Mouse (Mus musculus): ENCODE measurements around the gene Cand1. TPM values are rescaled to one million over a fixed set of nuclear protein-coding genes. Genes with fewer than 3 reads are reported as not detected.

The Cand1 gene
- total RNA-seq (2021) (10 to 100 TPM; 79.5 to 84.2 TPM), polyA plus RNA-seq (2012; rRNA removed) (9.3 and 18.5 TPM in 2 replicates)
- long read RNA-seq, full-length matches to known transcripts = 43 of 53 reads
- long read RNA-seq, partial matches to known transcripts = 6 of 53 reads
- long read RNA-seq, other reads (novel, unspliced or antisense) = 4 of 53 reads

DNA sequence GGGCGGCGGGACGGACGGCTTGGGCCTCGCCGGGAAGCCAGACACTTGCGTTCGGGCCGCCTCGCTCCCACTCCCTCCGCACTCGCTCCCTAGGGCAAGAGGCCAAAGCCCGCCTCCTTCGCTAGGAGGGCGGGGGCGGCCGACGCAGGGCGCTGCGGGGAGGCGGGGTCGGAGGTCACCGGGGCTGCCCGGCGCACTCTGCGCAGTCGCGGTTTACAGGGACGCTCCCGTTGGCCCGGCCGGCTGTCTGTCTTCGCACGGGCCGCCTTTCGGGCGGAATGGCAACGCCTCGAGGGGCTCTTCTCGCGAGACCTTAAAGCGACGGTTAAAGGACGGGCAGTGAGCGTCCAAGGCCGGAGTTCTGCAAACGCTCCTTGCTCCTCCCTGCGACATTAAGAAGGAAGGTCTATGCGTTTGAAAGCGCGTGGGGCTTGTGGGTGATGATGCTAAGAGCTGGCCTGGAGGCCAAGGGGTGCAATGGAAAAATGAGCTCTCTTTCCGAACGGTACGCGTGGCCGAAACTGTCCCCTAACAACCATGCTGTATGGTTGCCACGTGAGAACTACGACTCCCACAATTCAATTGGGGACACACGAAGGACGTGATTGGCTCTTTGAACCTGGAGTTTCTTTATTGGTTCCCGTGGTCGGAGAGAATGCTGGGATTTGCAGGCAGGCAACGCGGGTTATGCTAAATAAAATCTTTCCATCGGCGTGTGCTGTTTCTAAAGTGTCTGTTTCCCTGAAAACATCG lies at the start of gene Cand1:
Gene Cand1 (minus strand): TSS at position 87 of the 753 bp plus-strand sequence.
- peak; percentile 100 for DNase-seq

DNA sequence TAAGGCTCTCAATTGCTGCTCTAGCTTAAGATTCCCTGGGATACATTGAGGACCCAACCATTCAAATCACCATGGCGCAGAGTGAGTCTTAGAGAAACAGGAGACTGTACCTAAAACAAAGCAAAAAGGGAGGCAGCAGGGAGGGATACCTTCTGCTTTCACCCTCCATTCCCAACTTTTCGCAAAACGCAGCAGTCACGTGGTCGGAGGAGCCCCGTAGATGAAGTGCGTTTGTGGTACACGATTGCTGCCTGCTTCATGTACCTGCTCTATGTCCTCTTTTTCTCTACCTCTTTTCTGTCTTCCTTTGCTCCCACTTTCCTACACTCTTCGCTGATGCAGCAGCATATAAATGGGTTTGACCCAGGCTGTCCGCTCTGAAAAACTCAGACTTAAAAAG lies 39.0 kb upstream of the Cand1 start:
- no peak for DNase-seq

DNA sequence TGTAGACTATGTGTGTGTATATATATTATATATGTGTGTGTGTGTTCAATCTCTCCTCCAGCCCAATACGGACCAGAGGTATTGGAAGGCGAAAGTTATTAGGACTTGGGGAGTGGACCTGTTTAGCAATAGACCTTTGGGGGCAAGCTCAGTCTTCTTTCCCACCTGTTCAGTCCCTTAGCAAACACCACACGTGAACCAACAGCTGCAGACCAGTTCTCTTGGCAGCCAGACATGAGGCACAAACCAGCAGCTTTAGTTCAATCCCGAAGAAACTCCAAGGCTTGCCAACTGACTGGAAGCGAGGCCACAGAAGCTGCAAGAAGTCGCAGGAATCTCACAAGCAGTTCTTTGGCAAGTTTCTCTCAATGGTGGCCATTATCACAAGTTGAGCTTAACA lies 34.5 kb upstream of the Cand1 start:
- no peak for DNase-seq

DNA sequence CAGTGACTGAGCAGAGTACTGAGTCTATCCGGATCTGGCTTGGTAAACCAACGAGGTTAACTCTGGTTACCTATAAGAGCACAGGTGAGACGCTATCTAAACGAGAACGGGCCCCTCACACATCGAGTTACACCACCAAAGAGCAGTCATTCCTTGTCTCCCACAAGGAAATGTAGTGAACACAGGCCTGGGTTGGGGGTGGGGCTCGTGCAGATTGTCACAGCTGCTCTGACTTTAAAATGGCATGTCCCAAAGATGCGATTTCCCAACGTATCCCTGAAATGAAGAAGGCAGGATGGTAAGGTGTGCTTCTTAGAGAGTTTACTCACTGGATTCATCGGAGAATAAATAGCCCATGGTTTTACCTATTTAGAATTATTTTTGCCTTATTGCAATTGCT lies 32.7 kb upstream of the Cand1 start:
- DNase-seq = no peak

DNA sequence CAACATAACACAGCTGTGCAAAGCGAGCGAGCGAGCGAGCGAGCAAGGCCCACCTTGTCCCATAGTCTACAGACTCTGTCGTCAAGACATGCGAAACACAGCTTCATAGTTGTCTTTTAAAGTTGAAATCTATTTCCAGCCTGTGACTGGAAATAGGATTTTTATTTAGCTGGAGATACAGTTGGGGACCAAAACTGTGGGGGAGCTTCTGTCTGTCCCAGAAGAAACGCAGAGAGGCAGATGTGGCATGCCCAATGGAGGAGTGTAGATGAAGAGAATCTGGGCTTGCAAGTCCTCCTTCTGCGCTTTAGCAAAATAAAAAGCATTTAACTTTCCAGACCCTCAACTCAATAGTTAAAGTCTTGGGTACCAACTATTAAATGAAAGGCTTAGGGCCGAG lies 32.1 kb upstream of the Cand1 start:
- DNase-seq = no peak

DNA sequence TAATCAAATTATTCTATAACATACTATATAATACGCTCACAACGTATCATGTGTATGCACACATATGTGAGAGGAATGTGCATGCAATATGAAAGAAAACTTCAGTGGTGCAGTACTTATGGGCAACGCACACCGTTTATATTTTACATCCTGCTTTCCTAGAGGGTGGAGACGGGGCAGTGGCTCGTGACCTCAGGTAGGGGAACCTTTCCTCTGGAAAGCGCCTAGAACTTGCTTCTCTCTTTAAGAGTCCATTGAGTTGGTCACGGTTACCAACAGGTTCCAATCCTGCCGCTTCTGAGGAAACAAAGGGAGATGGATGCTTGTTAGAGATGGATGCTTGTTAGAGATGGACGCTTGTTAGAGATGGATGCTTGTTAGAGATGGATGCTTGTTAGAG lies 31.2 kb upstream of the Cand1 start:
- DNase-seq = no peak

DNA sequence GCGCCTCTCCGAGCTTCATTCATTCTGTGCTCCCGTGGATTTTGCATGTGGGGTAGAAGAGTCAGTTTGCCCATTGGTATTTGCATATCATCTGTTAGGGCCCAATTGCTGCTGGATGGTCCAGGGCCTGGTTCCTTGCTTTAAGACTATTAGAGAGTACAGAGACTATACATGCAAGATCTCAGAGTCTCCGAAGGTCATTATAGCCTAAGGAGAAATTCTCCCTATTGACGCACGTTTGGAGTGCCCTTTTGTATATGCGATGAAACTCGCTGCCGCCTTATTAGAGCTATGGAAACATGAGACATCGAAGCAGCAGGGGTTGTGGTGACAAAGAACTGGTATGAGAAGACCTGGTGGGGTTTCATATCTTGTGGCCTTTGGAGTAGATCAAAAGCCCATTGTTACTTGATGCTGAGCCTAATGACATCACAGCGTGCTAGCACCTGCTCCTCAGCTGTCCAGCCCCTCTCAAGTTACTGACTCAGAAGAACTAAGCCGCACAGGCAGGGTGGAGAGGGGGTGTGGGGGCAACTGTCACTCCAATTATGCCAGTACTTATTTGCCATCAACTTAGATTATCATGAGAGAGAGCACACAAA lies 30.6 kb upstream of the Cand1 start:
- no peak for DNase-seq

DNA sequence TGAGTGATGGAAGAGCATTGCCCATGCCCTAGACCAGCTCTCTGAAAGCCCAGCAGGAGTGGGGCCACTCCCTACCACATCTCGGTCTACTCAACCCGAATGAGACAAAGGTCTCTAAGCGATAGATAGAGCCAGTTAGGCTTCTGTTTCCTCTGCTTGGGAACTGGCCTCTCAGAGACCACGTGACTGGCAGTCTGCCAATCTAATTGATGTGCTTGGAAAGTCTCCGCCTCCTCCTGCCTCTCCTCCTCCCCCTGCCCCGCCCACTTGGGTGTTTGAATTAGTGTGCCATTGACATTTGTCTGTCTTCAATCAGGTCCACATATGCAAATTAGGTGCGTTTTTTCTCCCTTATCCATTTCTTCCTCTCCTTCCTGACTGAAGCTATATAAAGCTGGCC lies 24.9 kb upstream of the Cand1 start:
- DNase-seq = no peak

DNA sequence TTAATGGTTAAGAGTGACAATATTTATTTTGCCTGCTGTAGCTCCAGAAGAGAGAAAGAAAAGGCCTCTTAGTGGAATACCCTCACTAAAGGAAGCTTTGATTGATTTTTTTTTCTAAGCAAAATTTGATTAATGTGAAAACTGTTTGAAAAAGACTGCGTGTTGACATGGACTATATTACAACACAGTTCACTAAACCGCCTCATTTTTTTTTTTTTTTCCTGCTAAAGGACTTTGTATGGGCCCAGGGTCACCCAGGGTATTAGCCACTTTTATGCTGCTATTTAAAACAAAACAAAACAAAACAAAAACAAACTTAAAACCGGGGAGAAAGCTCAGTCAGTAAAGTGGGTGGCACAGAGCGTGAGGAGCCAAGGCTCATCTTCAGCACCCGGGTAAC lies 23.0 kb upstream of the Cand1 start:
- no peak for DNase-seq

DNA sequence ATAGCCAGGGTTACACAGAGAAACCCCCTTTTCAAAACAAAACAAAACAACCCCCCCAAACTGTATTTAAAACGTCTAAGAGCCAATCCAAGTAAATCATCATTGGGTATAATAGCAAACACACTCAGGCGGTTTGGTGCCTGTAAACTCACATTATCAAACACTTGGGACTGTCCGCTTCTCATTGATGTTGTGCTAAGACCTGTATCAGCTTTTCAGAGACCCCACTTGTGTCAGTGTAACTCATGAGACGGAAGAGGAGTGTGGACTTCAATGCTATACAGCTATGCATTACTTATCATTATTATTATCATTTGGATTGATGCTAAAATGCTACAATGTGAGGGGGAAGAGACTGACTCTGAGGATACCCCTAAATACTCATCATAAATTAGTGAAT lies 18.0 kb upstream of the Cand1 start:
- no peak for DNase-seq

DNA sequence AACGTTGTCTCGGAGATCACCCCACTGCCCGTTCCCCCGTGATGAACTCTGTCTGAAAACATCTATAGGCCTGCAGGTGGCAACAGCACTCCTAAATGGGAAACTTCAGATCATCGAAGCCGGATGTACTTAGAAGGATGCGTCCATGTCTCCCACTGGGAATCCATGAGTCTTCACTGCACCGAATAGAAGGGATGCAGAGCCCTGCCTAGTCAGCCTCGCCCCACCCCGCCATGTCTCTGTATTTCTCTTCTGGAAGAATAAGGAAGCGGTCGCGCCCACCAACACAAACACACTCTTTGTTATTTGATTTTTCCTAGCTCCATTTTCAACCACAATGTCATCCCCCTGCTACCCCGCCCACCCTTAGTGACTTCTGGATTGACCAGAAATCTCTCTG lies 4.3 kb upstream of the Cand1 start:
- no peak for DNase-seq

DNA sequence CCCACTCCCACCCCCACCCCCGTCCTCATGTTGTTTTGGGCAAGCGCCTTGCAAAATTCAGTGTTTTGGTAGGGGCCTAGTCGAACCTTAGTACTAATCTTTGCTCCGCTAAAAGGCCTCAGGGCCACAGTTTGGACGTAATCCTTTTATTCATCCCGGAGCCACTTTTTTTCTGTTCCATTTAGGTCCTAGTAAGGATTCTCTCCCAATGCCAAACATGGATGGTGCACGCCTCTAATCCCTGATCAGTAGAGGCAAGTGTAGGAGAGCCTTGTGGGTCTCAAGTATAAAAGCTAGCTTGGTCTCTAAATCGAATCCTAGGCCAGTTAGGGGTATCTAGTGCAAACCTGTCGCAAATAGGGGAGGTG lies 851 bp upstream of the Cand1 start:
- DNase-seq = no peak

DNA sequence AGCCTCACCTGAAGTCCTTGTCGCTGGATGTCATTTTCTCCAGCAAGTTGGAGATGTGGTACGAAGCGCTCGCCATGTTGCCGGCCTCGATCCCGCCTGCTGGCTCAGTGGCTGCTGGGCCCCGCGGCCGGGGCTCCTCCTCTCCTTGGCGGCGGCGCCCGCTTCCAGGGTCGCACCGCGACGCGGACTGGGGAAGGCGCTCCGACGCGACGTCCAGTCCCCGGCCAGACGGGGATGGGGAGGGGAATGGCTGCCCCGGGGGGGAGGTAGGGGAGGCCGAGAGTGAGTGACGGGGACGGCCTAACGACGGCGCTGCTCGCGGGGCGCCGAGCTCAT lies 254 bp downstream of the Cand1 start:
- no peak for DNase-seq

DNA sequence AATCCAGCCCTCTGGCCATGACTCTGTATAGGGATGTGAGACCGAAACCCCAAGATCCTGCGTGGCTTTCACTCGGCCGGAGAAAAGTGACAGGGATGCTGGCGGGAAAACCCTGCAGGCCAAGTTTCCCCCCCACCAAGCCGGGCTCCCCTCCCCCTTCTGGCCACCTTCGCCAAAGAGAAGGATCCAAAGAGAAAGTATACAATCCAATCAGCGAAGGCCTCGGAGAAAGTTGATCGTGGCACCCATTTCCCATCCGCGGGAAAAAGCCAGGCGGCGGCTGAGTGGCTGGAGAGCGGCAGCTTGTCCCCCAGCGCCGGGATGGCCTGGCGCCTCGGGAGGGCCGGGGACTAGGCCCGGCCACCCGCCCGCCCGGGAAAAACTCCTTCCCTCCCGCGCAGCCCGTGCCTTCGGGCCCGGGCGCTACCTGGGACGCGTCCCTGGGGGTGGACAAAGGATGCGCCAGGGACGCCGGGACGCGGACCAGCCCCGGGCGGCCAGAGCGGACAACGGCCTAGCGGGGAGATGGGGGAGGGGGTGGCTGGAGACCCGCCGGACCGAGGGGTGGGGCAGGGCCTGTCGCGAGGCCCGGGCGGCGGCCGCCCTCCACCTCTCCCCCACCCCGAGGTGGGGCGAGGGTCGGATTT lies 747 bp downstream of the Cand1 start:
- DNase-seq = peak; percentile 80

DNA sequence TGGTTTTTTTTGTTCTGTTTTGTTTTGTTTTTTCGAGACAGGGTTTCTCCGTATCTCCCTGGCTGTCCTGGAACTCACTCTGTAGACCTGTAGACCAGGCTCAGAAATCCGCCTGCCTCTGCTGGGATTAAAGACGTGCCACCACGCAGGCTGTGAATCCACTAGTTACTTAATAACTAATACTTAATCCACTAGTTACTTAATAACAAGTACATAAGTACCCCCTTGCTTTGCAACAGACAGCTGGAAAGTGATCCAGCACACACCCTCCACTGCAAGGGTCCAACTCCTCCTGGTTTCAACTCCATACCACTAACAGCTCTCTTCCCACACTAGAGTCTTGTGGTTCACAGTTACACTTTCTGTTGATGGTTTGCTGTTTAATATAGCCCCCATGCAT lies 8.3 kb downstream of the Cand1 start:
- no peak for DNase-seq

DNA sequence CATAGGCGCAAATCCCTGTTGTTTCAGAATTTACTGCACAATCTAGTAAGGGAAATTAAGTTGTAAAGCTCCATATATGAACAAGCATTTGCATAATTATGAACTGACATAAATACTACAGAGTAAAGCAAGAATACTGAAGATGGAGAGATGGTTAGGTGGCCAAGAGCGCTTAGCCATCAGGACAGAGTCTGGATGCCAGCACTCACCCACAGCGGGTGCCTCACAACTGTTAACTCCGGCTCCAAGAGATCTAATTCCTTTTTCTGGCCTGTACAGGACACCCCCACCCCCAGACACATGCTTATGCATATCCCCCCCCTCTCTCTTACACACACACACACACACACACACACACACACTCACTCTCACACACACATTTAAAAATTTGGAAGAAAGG lies 9.2 kb downstream of the Cand1 start:
- no peak for DNase-seq

DNA sequence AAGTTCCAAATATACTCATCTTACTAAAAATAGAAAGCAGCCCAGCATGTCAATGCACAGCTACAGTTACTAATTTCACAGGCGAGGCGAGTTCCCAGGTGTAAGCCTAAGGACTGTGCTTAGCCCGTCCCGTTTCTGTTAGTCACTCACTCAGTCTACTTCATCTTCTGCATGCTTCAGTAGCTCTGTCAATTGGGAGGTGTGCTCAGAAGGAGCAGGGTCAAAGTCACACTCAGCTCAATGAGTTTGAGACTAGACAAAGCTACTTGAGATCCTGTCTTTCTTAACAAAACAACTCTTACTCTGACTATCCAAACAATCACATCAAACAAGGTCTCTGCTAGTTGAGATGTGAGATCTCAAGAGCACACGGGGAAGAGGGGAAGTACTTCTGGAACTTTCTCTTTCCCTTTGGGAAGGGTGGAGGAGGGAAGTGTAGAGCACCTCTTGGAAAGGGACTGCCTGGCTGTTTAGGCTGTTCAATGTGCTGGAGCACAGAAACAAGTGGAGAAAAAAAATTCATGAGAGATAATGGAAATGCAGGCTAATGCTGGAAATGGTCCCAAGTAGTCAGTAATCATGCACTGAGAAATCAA lies 9.7 kb downstream of the Cand1 start:
- DNase-seq = no peak

DNA sequence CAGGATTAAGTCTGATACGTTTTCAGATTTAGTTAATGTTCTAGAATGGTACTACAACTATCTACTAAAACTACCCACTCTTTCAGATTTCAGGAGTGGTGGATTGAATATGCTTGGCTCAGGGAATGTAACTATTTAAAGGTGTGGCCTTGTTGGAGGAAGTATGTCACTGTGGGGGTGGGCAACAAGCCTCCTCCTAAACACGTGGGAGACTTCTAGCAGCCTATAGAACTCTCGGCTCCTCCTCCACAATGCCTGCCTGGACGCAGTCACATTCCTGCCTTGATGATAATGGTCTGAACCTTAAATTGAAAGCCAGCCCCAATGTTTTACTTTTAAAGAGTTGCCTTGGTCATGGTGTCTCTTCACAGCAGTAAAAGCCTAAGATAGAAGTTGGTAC lies 16.2 kb downstream of the Cand1 start:
- DNase-seq = no peak

DNA sequence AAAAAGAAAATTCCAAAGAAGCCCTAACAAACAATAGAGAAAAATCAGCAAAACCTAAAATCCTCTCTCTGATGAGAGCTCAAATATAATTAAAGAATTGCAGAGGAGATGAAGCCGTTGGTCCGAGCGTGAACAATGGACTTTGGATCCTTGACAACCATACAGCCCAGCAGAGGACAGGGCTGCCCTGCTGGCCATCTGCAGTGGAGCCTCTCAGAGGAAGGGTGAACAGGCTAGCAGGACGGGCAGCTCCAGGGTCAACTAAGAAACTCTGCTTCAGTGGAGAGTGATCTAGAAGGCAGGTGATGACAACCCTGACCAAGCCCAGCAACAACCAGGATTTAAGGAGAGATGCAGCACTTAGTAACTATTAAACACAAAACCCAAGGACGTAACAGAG lies 18.2 kb downstream of the Cand1 start:
- DNase-seq = no peak

DNA sequence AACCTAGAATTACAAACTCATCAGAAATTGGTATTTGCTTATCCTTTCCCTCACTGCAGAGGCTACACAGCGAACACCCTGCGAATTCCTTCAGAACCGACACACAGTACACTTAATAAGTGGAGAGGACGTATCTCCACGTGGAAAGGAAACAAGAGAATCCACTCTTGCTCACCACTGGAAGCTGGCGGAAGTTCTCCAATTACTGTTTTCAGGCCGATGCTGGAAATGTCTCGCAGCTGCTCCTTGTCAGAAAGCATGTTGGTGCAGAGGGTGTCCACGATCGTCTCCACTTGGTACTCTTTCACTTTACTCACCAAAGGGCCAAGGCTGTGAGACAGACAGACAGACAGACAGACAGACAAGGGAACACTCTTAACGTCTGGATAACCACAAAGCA lies 20.4 kb downstream of the Cand1 start:
- DNase-seq = no peak

DNA sequence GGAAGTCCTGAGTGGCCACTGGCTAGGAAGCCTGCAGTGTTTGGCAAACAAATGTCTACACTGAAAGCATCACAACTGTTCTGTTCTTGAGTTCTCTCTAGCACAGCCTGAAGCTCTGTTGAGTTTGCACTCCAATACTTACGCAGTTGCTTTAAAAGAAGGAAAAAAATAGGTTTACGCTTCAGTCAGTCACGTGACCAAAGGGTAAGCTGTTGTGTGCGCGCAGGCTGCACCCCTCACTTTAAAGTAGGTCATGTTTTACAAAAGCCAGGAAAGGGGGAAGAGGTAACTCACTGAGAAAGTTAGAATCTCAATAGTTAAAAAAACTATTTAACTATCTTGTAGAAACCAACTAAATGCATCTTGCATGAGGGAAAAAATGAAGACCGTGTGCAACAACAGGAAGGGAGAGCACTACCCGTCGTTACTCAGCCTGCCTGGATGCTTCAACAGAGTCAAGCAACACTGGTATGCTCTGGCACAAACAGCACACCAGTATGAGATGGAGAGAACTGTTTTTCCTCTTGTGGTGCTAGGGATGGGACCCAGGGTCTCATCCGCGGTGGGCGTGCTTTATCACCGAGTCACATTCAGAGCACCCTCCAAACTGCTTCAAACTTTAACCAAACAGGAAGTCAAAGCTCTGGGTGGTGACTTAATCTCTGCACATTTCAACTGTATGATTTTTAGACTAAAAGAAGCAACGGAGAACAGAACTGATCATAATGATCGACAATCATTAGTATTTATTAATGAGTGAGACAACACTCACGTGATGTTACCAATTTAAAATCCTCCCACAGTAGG lies 21.4 kb downstream of the Cand1 start:
- no peak for DNase-seq

DNA sequence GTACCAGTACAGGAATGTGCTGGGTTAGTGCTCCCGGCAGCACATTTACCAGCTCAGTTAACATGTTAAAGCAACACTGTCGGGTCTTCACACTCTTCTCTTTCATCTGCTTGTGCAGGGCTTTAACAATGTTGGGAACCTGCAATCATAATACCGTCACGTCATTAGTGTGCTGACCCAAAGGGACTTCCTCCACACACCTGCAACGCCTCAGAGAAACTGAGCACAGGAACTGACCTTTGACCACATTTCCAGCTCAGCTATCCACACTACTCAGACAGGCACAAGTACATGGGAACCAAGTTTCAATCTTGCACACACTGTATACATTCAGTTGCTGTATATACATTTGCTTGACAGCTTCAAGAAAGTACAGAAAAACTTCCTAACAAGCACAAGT lies 27.4 kb downstream of the Cand1 start:
- DNase-seq = no peak
